Mouse (Mus musculus) frontal cortex, adult (tissue): ENCODE data around the gene Loxl3.

Experiments
- ATAC-seq: cut with Nextera tagmentation; 2 replicates; pipeline ENCODE4 v1.9.2; 2017; ENCODE audit warnings: mild to moderate bottlenecking, moderate library complexity, mixed read lengths; ENCODE audit not compliant: low TSS enrichment

Gene Loxl3

GRCm38 (mm10) chr6:83017190-83017589 lies 16.8 kb upstream of the Loxl3 start:
- peak; percentile 16; the same call in 1 of the 2 replicates for ATAC-seq

GRCm38 (mm10) chr6:83019044-83019443 lies 14.9 kb upstream of the Loxl3 start:
- no peak for ATAC-seq

- ATAC-seq, result no peak
Measured at GRCm38 (mm10) chr6:83020121-83020520, 13.9 kb upstream of the Loxl3 start.

GRCm38 (mm10) chr6:83020836-83021593 lies 13.0 kb upstream of the Loxl3 start:
- no peak for ATAC-seq

GRCm38 (mm10) chr6:83023008-83023407 lies 11.0 kb upstream of the Loxl3 start:
- ATAC-seq, result no peak

- no peak for ATAC-seq
Measured at GRCm38 (mm10) chr6:83023786-83024185, 10.2 kb upstream of the Loxl3 start.

- ATAC-seq, result no peak
Measured at GRCm38 (mm10) chr6:83024421-83024820, 9.6 kb upstream of the Loxl3 start.

- ATAC-seq, result no peak
Measured at GRCm38 (mm10) chr6:83025221-83025620, 8.8 kb upstream of the Loxl3 start.

- ATAC-seq, result no peak; the same call in 1 of the 2 replicates
Measured at GRCm38 (mm10) chr6:83027293-83027692, 6.7 kb upstream of the Loxl3 start.

- no peak for ATAC-seq
Measured at GRCm38 (mm10) chr6:83027706-83028105, 6.3 kb upstream of the Loxl3 start.

GRCm38 (mm10) chr6:83029777-83030176 lies 4.2 kb upstream of the Loxl3 start:
- ATAC-seq, result no peak

GRCm38 (mm10) chr6:83031111-83031510 lies 2.9 kb upstream of the Loxl3 start:
- no peak for ATAC-seq

GRCm38 (mm10) chr6:83031921-83032590 lies 1.9 kb upstream of the Loxl3 start:
- ATAC-seq, result no peak

- ATAC-seq, result peak; percentile 48
Measured at GRCm38 (mm10) chr6:83032769-83033191, 1.2 kb upstream of the Loxl3 start.

GRCm38 (mm10) chr6:83034463-83035055 lies 586 bp downstream of the Loxl3 start:
- ATAC-seq, result no peak

- ATAC-seq, result no peak
Measured at GRCm38 (mm10) chr6:83037188-83037587, 3.2 kb downstream of the Loxl3 start.

GRCm38 (mm10) chr6:83038496-83039012 lies 4.6 kb downstream of the Loxl3 start:
- peak; percentile 87 for ATAC-seq

GRCm38 (mm10) chr6:83040601-83041000 lies 6.6 kb downstream of the Loxl3 start:
- ATAC-seq, result no peak

- no peak for ATAC-seq
Measured at GRCm38 (mm10) chr6:83043561-83043960, 9.6 kb downstream of the Loxl3 start.

GRCm38 (mm10) chr6:83043993-83044392 lies 10.0 kb downstream of the Loxl3 start:
- no peak for ATAC-seq

- ATAC-seq, result no peak; the same call in 1 of the 2 replicates
Measured at GRCm38 (mm10) chr6:83044742-83045141, 10.8 kb downstream of the Loxl3 start.

GRCm38 (mm10) chr6:83049367-83049766 lies 15.4 kb downstream of the Loxl3 start:
- ATAC-seq, result no peak
